Mouse (Mus musculus) 416B (cell line): Measurements from ENCODE around the gene Lrrc31.

Experiments
- DNase-seq: peaks from one replicate; pipeline ENCODE4 v3.0.0; 2011; ENCODE audit warnings: low read depth

Lrrc31 gene

DNA sequence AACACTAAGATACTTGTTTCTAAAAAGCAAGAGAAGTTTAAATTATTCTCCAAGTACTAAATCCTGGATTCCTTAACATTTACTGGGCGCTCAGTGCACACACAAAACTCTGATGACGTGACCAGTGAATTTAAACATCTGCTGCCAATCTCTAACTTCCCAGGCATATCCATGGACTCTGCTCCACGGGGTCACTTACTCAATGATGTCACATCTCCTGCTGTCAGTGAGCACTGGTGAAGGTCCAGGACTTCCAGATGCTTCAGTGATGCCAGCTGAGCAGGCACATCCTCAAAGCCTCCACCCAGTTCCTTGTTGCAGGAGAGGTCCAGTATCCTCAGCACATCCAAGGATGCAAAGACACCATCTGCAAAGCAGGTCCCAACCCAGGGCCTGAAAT, 12.4 kb downstream of the Lrrc31 start:
- DNase-seq = no peak

- DNase-seq = no peak
Measured at GRCm38 (mm10) chr3:30683190-30683589, 16.5 kb downstream of the Lrrc31 start.

DNA sequence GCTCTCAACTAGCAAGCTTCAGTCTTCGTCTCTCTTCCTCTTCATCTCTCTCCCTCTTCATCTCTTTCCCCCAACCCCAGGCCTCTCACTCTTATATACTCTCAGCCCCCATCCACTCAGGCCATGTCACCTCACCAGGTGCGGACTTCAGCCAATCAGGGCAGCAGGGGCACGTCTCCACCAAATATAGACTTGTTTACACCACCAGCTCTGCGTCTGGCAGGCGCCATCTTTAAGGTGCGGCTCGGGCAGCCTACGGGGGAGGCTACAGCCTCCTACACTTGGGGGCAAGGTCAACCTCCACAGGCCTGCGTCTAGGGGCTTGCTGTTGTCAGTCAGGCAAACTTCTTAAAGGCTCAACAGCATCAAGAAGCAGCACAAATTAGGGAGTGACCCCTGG, 41.2 kb downstream of the Lrrc31 start:
- no peak for DNase-seq

DNA sequence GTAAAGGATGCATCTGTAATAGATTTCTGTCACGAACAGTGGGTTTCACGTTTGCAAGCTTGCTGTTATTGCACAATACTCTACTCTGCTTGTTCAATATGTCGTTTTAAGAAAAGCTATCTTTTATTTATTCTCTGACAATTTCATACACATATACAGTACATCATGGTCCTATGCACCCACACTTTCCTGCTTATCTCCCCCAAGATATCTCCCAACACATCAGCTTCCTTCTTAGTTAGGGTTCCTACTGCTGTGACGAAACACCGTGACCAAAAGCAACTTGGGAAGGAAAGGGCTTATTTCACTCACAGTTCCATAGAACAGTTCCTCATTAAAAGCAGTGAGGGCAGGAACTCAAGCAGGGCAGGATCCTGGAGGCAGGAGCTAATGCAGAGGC, 43.7 kb downstream of the Lrrc31 start:
- DNase-seq = peak; percentile 15

GRCm38 (mm10) chr3:30650062-30650841, 49.4 kb downstream of the Lrrc31 start:
- DNase-seq = no peak

DNA sequence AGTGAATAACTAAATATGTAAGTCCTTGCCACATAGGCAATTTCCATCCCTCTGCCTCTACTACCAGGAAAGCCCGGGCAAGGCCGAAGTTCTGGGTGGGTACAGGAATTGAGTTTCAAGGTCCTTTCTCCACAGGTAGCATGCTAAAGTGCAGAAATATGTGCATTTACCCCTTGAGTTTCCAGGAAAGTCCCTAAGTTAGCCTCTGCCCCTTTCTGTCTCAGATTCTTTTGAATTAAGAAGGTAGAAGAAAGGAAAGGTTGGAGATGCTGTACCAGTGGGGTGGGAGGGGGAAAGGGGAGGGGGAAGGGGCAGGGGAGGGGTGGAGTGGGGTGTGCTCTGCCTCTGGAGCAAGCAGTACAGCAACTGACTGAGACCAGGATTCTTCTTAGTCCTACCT, 51.2 kb downstream of the Lrrc31 start:
- DNase-seq = no peak

DNA sequence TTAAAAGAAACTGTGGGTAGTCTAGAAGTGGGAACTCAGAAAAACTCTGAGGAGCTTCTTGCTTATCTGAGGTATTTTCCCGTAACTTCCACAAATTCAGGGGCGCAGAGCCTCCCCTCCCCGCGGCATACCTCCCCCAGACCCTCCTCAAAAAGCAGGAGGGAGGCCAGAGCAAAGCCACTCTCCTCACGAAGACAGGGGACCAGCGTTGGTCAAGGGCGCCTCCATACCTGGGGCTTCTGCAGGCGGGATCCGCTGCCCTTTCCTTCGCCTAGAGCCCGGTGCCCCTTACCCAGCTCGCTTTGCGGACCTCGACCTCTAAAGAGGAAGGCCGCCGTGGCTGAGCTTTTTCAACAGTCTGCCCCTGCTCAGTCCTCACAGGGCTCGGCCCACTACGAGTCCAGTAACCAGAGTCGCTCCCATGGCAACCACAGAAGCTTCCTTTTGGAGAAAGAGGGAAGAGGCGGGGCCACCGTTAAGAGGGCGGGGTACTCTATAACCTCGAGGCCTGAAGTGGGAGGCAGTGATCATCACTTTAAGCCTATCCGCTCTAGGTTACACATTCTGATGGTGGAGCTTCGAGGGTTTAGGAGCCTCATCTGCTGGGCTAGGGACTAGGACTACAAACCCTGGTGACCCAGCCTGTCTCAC, 52.1 kb downstream of the Lrrc31 start, which contains the start of gene Lrrc34:
Gene Lrrc34 (minus strand): TSS at position 430 of the 651 bp plus-strand sequence.
- peak; percentile 11 for DNase-seq

DNA sequence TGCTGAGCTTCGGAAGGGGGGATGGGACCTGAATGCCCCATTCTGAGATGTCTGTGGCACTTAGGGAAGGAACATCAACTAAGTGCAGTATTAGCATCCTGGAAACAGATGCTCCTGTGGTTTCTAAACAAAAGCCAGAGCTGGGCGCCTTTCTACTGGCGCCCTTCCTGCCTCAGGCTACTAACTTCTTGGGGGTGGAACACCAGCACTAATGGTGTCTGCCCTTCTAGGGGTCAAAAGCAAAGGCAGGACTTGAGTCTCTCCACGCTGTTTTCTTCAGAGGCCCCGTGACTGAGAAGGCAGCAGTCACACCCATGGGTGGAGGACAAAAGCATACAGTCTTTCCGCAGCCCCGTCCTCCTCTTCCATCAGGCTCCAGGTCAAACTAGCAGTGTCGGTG, 52.9 kb downstream of the Lrrc31 start:
- DNase-seq = no peak

DNA sequence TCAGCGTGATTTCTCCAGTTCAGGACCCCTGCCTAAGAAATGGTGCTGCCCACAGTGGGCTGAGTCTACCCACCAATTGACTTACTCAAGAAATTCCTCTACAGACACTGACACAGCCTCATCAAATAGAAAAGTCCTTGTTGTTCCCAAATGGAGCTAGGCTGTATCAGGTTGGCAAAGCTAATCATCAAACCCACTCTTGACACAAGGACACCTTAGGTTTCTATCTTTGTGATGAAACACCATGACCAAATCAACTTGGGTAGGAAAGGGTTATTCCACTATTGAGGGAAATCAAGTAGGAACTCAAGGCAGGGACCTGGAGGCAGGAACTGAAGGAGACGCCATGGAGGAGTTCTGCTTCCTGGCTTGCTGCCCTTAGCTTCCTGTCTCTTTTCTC, 55.4 kb downstream of the Lrrc31 start, which contains the start of gene Lrriq4:
Gene Lrriq4 (plus strand): TSS at position 301 of the 400 bp plus-strand sequence.
- DNase-seq = no peak

GRCm38 (mm10) chr3:30635629-30636028, 64.0 kb downstream of the Lrrc31 start:
- no peak for DNase-seq

GRCm38 (mm10) chr3:30633681-30634080, 66.0 kb downstream of the Lrrc31 start:
- peak; percentile 59 for DNase-seq
